Mouse (Mus musculus): ENCODE results near the gene B9d1. TPM values are rescaled to one million over a fixed set of nuclear protein-coding genes. Genes with fewer than 3 reads are reported as not detected.

B9d1 gene
- polyA plus RNA-seq, 1 experiment from 2014 or later = 37.5 TPM

DNA sequence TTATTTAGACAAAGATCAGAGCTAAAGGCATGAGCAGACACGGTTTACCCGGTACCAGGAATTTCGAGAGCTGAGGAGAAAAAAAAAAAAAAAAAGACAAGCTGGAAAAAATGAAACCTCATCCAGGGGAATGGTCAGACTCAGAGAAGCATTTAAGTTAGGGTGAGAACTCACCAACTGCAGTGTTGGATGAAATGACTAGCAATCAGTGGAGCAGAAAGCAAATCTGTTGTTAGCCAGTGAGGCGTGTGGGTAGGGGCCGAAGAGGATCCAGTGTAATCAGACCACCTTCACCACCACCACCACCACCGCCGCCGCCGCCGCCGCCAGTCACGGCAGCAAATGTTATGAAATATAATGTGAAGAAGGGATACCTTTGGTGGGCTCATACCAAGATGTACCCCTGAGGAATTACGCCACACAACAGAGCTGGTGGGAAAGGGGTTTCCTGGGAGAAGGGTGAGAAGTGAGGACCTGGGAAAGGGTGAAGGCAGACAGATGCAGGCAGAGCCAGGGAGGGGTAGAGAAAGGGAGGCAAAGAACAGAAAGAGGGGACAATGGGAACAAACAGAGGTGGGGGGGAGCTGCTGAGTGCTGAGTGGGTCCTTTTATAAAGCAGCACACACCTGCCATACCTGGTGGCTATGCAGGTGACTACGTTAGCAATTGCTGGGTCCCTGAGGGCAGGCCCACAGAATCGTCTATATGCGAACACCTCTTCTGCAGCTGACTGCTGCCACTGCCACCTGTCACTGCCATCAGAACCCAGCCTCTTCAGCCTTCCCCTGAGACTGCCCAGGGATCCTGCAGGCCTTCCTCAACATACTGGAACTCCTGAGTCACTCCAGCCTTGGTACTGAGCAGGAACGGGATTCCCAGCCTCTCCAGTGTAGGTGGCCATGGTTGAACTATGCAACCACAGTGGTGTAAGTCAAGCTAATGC lies 27.1 kb upstream of the B9d1 start:
- Histone ChIP-seq H3K4me3 (ENCODE audit: low read depth, low read length) (peak overlapping the region; percentile 6; the same call in 1 of the 2 replicates), H3K9ac (ENCODE audit: low read depth, low read length) (0 out of 2 replicates have a peak overlapping the region, but pooled peaks have one; percentile 15), H3K27ac (replicated peaks; ENCODE audit: low read depth, low read length) (peak overlapping the region; percentile 44), H3K9me3 (ENCODE audit: control insufficient read depth, low read length) (no peaks in the 10 kb centered on the region), H3K27me3 (replicated peaks; ENCODE audit: control insufficient read depth, insufficient read depth, low read length) (no peaks in the 10 kb centered on the region), H3K36me3 (ENCODE audit: control insufficient read depth, insufficient read depth, low read length) (no peaks in the 10 kb centered on the region), H3K4me2 (ENCODE audit: low read depth, low read length) (peak overlapping the region; percentile 43), H3K4me1 (ENCODE audit: control insufficient read depth, insufficient read depth, low read length) (peaks cover 17% of the 10 kb centered on the region)
- DNase-seq (ENCODE audit: low spot score) (peak; percentile 41), ATAC-seq (ENCODE audit: low read depth) (0 out of 2 replicates have a peak, but pooled peaks have one; percentile 27)
- 56% methylated on average over 17 of the region's 17 CpGs for WGBS

DNA sequence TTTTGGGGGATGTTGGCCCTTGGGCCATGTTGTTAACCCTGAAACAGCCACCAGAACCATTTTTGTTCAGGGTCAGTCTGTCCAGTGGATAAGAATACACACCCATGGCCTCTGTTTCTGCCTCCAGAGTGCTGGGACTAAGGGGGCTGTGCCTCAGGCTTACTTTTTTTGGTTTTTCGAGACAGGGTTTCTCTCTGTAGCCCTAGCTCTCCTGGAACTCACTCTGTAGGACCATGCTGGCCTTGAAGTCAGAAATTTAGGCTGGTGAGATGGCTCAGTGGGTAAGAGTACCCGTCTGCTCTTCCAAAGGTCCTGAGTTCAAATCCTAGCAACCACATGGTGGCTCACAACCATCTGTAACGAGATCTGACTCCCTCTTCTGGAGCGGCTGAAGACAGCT lies 26.2 kb upstream of the B9d1 start:
- no peak for DNase-seq (ENCODE audit: low spot score)
- Histone ChIP-seq H3K27me3 (replicated peaks; ENCODE audit: control insufficient read depth, insufficient read depth, low read length) (no peaks in the 10 kb centered on the region), H3K4me3 (ENCODE audit: low read depth, low read length) (no peak overlapping the region), H3K9ac (ENCODE audit: low read depth, low read length) (no peak overlapping the region), H3K4me1 (ENCODE audit: control insufficient read depth, insufficient read depth, low read length) (peaks cover 25% of the 10 kb centered on the region), H3K36me3 (ENCODE audit: control insufficient read depth, insufficient read depth, low read length) (no peaks in the 10 kb centered on the region), H3K9me3 (ENCODE audit: control insufficient read depth, low read length) (no peaks in the 10 kb centered on the region), H3K27ac (replicated peaks; ENCODE audit: low read depth, low read length) (no peak overlapping the region), H3K4me2 (ENCODE audit: low read depth, low read length) (no peak overlapping the region)
- WGBS = 89% methylated on average over 4 of the region's 4 CpGs
- no peak for ATAC-seq (ENCODE audit: low read depth)

DNA sequence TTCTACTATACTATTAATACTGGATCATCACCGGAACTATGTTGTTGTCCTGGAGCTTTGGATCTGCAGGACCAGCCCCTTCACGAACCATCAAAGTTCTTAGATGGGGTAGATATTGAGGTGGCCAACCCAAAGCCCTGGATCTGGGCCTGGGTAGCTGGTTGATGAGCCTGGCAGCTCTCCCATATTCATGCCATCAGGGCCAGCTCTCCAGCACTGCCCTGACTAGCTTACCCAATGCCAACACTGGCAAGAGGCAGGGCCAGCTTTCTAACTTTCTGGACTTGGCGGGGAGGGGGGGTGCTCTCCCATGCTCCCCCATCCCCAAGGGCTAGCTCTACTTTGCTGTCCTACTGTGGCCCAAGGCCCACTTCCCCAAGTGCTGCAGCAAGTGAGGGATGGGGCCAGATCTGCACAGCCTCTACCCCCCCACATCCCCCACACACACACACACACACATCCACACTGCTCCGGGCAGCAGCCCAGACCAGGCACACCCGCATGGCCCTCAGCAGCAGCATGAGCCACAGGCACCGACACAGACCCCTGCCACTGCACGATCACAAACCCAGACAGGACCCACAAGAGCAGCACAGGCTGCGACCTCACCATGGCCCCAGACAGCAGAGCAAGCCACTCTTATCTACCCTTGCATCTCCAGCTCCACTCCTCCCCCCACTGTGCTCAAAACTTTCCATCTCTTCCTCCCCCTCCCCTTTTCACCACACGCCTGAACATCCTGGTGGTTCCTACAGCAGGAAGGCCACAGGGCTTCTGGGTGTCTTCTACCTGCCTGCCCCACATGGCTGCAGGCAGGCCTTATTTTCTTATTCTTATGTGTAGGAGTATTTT lies 23.5 kb upstream of the B9d1 start:
- H3K4me2 ChIP-seq (ENCODE audit: low read depth, low read length) = no peak overlapping the region
- H3K27ac ChIP-seq (replicated peaks; ENCODE audit: low read depth, low read length) = peak overlapping the region; percentile 7; the same call in 1 of the 2 replicates
- no peak overlapping the region for H3K4me3 ChIP-seq (ENCODE audit: low read depth, low read length)
- no peaks in the 10 kb centered on the region for H3K27me3 ChIP-seq (replicated peaks; ENCODE audit: control insufficient read depth, insufficient read depth, low read length)
- no peak for DNase-seq (ENCODE audit: low spot score)
- 59% methylated on average over 9 of the region's 9 CpGs for WGBS
- no peaks in the 10 kb centered on the region for H3K36me3 ChIP-seq (ENCODE audit: control insufficient read depth, insufficient read depth, low read length)
- no peak for ATAC-seq (ENCODE audit: low read depth)
- H3K9ac ChIP-seq (ENCODE audit: low read depth, low read length) = no peak overlapping the region
- H3K9me3 ChIP-seq (ENCODE audit: control insufficient read depth, low read length) = no peaks in the 10 kb centered on the region
- H3K4me1 ChIP-seq (ENCODE audit: control insufficient read depth, insufficient read depth, low read length) = peaks cover 46% of the 10 kb centered on the region

DNA sequence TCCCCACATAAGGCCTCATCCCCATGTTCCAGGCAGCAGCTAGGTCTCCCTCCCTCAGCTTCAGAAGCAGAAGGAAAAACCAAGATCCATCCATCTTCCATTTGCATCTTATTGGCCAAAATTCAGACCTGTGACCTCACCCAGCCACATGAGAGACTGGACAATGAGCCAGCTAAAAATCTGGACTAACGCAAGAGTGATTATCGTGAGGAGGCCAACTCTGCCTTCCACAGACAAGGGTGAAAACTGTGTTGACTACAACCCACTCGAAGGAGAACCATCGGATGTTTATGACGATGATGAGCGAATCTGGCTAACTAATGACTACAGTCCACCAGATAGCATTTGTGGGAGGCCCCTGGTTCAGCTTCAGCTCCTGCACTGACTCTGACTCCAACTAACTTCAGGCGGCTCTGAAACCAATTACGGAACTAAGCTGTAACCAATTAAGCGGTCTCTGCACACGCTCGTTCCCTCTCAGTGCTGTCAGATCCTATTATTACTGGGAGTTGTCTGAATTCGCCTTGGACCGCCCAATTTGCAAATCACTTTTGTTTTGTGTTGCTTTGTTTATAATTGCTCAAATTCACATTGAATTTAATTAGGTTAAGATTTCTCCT lies 21.6 kb upstream of the B9d1 start:
- ATAC-seq (ENCODE audit: low read depth) = no peak

DNA sequence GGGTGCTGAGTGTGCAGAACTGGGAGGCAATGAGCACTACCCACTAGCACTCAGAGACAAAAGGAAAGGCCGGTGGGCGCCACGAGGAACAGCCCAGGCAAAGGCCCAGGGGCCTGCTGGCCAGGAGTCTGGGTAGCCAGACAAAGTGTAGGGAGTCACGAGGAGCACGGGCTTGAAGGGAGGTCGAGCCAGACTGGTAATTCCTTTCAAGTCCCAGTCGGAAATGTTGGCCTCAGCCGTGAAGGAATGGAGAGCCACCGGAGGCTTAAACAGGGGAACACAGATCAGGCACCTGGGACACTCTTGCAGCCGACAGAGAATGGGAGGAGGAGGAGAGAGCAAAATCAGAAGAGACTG lies 20.7 kb upstream of the B9d1 start:
- peak overlapping the region; percentile 48; the same call in 1 of the 2 replicates for H3K4me3 ChIP-seq (ENCODE audit: low read depth, low read length)
- peaks cover 54% of the 10 kb centered on the region for H3K4me1 ChIP-seq (ENCODE audit: control insufficient read depth, insufficient read depth, low read length)
- no peak for DNase-seq (ENCODE audit: low spot score)
- peak overlapping the region; percentile 70 for H3K4me2 ChIP-seq (ENCODE audit: low read depth, low read length)
- WGBS = 7% methylated on average over 10 of the region's 10 CpGs
- H3K36me3 ChIP-seq (ENCODE audit: control insufficient read depth, insufficient read depth, low read length) = peaks cover 19% of the 10 kb centered on the region
- no peaks in the 10 kb centered on the region for H3K9me3 ChIP-seq (ENCODE audit: control insufficient read depth, low read length)
- H3K27ac ChIP-seq (replicated peaks; ENCODE audit: low read depth, low read length) = peak overlapping the region; percentile 94
- peak overlapping the region; percentile 72 for H3K9ac ChIP-seq (ENCODE audit: low read depth, low read length)
- H3K27me3 ChIP-seq (replicated peaks; ENCODE audit: control insufficient read depth, insufficient read depth, low read length) = no peaks in the 10 kb centered on the region
- ATAC-seq (ENCODE audit: low read depth) = no peak

More for the DNA sequence above, 21.6 kb upstream of the B9d1 start:
- Histone ChIP-seq H3K36me3 (ENCODE audit: control insufficient read depth, insufficient read depth, low read length) (peaks cover 10% of the 10 kb centered on the region), H3K4me2 (ENCODE audit: low read depth, low read length) (peak overlapping the region; percentile 15), H3K27ac (replicated peaks; ENCODE audit: low read depth, low read length) (peak overlapping the region; percentile 94), H3K4me1 (ENCODE audit: control insufficient read depth, insufficient read depth, low read length) (peaks cover 54% of the 10 kb centered on the region), H3K27me3 (replicated peaks; ENCODE audit: control insufficient read depth, insufficient read depth, low read length) (no peaks in the 10 kb centered on the region), H3K4me3 (ENCODE audit: low read depth, low read length) (no peak overlapping the region), H3K9me3 (ENCODE audit: control insufficient read depth, low read length) (no peaks in the 10 kb centered on the region), H3K9ac (ENCODE audit: low read depth, low read length) (0 out of 2 replicates have a peak overlapping the region, but pooled peaks have one; percentile 4)
- DNase-seq (ENCODE audit: low spot score) = peak; percentile 91
- 45% methylated on average over 13 of the region's 13 CpGs for WGBS

DNA sequence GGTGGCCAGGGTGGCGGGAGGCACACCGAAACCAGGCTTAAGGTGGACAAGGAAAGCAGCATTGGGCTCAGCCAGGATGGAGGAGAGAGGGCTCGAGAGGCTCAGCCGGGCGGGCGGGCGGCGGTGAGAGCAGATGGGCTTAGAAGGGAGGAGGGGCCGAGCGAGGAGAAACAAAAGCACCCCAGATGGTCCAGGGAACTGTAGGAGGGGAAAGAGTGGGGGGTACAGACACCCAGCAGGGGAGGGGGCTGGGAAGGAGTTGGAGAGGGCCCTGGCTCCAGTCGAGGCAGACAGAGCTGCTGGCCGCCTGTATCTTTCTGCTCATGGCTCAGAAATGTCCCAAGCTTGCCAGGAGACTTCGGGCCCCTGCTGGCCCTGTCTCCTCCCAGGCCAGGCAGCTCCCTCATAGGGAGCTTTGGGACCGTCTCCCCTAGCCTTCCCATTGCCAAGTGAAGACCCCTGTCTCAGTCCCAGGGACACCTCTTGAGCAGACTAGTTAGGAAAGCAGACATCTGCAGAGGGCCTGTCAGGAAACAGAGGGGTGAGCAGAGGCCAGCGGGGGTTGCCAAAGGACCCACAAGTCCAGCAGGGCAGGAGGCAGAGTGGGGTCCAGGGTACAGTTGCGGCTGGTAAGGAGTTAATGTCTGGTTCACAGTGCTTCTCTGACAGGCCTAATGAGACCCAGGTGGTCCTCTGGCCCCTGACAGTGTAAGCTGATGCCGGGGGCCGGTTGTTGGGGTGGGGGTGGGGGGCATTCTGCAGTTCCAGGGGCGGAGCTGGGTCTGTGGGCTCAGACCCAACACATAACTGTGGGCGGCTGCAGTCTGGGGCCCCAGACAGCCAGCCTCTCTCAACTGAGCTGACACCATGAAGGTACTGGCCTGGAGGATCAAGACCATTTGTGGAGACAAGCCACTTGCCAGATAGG lies 20.1 kb upstream of the B9d1 start, which contains the start of gene Mfap4:
Gene Mfap4 (plus strand): TSS at position 819 of the 928 bp plus-strand sequence.
- Histone ChIP-seq H3K27ac (replicated peaks; ENCODE audit: low read depth, low read length) (peak within 1 kb of the TSS; percentile 94), H3K27me3 (replicated peaks; ENCODE audit: control insufficient read depth, insufficient read depth, low read length) (no peaks in the 10 kb centered on the region), H3K9ac (ENCODE audit: low read depth, low read length) (peak within 1 kb of the TSS; percentile 72), H3K36me3 (ENCODE audit: control insufficient read depth, insufficient read depth, low read length) (peaks cover 25% of the 10 kb centered on the region), H3K9me3 (ENCODE audit: control insufficient read depth, low read length) (no peaks in the 10 kb centered on the region), H3K4me2 (ENCODE audit: low read depth, low read length) (peak within 1 kb of the TSS; percentile 70), H3K4me1 (ENCODE audit: control insufficient read depth, insufficient read depth, low read length) (peaks cover 54% of the 10 kb centered on the region), H3K4me3 (ENCODE audit: low read depth, low read length) (peak within 1 kb of the TSS; percentile 48)
- peak; percentile 89 for ATAC-seq (ENCODE audit: low read depth)
- 7% methylated on average over 17 of the region's 20 CpGs for WGBS
- peak; percentile 96 for DNase-seq (ENCODE audit: low spot score)

DNA sequence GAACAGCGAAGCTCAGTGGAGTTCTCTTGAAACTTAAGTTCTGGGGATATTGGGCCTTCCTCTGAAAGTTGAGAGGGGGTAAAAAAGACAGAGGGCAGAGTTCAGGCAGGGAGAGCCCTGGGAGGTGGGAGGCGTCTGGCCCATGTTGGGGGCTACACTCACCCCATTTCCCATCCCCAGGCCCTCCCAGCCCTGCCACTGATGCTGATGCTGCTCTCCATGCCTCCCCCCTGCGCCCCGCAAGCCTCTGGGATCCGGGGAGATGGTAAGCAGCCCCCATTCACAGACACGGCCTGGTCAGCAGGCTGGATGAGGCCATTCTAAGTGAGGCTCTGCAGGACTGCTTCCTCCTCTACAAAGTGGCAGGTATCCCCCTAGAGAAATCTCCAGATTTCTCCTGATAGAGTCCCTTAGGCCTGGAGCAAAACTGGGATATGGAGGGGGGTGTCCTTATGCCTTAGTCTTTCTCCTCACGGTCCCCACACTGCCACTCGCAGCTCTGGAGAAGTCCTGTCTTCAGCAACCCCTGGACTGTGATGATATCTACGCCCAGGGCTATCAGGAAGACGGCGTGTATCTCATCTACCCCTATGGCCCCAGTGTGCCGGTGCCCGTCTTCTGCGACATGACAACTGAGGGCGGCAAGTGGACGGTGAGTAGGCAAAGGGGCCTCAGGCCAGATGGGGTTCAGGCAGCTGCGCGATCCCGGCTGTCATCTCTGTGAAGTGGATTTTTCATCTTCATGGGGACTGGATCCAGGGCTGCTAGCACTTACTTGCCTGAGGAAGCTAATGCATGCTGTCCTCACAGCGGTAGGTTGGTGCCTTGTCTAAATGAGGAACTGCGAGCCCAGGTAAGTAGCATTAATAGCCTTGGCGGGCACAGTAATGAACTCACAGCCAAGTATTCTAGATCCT lies 19.1 kb upstream of the B9d1 start:
- Histone ChIP-seq H3K27ac (replicated peaks; ENCODE audit: low read depth, low read length) (peak overlapping the region; percentile 94), H3K9ac (ENCODE audit: low read depth, low read length) (peak overlapping the region; percentile 72), H3K27me3 (replicated peaks; ENCODE audit: control insufficient read depth, insufficient read depth, low read length) (no peaks in the 10 kb centered on the region), H3K4me1 (ENCODE audit: control insufficient read depth, insufficient read depth, low read length) (peaks cover 54% of the 10 kb centered on the region), H3K9me3 (ENCODE audit: control insufficient read depth, low read length) (no peaks in the 10 kb centered on the region), H3K4me2 (ENCODE audit: low read depth, low read length) (peak overlapping the region; percentile 70), H3K4me3 (ENCODE audit: low read depth, low read length) (peak overlapping the region; percentile 48), H3K36me3 (ENCODE audit: control insufficient read depth, insufficient read depth, low read length) (peaks cover 34% of the 10 kb centered on the region)
- DNase-seq (ENCODE audit: low spot score) (no peak), ATAC-seq (ENCODE audit: low read depth) (no peak)
- WGBS = 25% methylated on average over 21 of the region's 22 CpGs

All from embryonic facial prominence, embryonic 14.5 days (tissue).